Mouse (Mus musculus) erythroblast, embryonic 14.5 days (primary cell): ENCODE results near the gene Nmur1. TPM values are rescaled to one million over a fixed set of nuclear protein-coding genes. Genes with fewer than 3 reads are reported as not detected.

Experiments used
- H3K27me3 ChIP-seq: 2 replicates; pipeline ENCODE4 v1.6.1; 2012; ENCODE audit warnings: inconsistent platforms; ENCODE audit not compliant: control insufficient read depth
- H3K36me3 ChIP-seq: 2 replicates; pipeline ENCODE4 v1.6.1; 2012; ENCODE audit warnings: mild to moderate bottlenecking, inconsistent platforms; ENCODE audit not compliant: control insufficient read depth
- H3K4me1 ChIP-seq: 2 replicates; pipeline ENCODE4 v1.6.1; 2012; ENCODE audit warnings: inconsistent platforms; ENCODE audit not compliant: control insufficient read depth
- H3K4me3 ChIP-seq: replicated peaks from 2 replicates; pipeline ENCODE3; 2012; ENCODE audit warnings: moderate library complexity, mild to moderate bottlenecking, inconsistent platforms
- H3K9me3 ChIP-seq: 2 replicates; pipeline ENCODE4 v1.6.1; 2012; ENCODE audit warnings: low read length, inconsistent platforms, mixed read lengths; ENCODE audit not compliant: control insufficient read depth
- GATA1 ChIP-seq: IDR thresholded peaks from 2 replicates; pipeline ENCODE4 v1.6.1; 2012; ENCODE audit warnings: low read length, inconsistent platforms, mixed read lengths
- TAL1 ChIP-seq: IDR thresholded peaks from 3 replicates; pipeline ENCODE4 v1.6.1; 2012; ENCODE audit warnings: low read length, inconsistent platforms, mixed read lengths
- polyA plus RNA-seq: library from polyadenylated mRNA; stranded (reverse); fragments of >175 nt; gene quantifications from 2 replicates; pipeline ENCODE4 v1.2.3, GENCODE M21; 2012

Nmur1 gene
- polyA plus RNA-seq, 1 experiment: not detected

GRCm38 (mm10) chr1:86435302-86435821 lies 9.3 kb upstream of the Nmur1 start:
- Histone ChIP-seq H3K36me3 (no peaks in the 10 kb centered on the region), H3K9me3 (no peaks in the 10 kb centered on the region), H3K27me3 (no peaks in the 10 kb centered on the region), H3K4me3 (peak overlapping the region; percentile 74), H3K4me1 (peaks cover 78% of the 10 kb centered on the region)
- TF ChIP-seq TAL1: no peak
- no peak for TF ChIP-seq GATA1

DNA sequence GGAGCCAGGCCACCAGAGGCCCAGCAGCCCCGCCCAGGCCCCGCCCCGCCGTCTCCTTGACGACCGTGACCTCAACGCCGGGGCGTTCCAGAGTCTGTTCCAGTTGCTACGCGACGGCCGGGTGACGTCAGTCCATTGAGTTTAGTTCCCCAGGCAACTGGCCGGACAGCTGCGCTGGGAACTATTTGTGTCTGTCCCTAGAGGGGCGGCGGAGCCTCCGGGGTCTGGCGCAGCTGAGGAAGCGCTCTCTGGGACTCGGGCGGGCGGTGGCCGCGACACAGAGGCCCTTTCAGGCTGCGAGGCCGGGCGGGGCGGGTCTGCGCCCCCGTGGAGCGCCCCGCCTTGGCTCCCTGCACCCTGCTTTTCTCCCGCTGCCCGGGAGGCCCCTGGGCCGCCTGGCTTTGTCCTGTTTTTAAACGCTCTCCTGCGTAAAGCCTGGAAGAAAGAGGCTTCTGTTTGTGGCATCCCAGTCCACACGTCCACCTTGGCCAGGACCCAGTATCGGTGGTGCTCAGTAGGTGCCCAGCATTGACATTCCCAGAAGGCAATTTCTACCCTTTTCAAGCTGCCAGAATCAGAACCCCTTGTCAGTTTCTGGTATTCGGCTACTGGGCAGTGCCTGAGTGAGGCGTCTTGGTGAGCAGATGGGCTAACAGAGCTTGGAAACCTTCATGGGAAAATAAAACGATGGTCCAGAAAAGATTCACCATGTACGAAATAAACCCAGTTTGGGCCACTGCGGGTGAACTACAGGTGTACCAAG lies 8.6 kb upstream of the Nmur1 start:
- Histone ChIP-seq H3K36me3 (no peaks in the 10 kb centered on the region), H3K9me3 (no peaks in the 10 kb centered on the region), H3K27me3 (no peaks in the 10 kb centered on the region), H3K4me1 (peaks cover 73% of the 10 kb centered on the region), H3K4me3 (peak overlapping the region; percentile 74)
- TF ChIP-seq TAL1 (no peak), GATA1 (no peak)

DNA sequence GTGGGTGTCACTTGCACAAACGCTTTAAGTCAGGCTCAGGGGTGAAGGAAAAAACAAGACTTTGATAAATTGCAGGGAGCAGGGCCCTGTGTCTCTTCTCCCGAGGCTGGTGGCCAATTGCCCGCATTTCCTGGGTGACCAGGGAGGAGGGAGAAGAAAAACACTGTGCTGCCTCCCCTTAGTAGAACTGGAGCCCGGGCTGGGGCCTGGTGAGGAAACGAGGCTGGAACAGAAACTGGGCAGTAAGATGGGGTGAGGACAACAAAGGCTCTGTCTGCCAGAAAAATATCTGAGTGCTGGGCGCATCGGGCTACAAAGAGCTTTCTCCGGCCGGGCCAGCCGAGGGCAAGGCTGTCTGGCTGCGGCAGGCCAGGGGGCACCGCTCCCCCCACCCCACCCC lies 8.0 kb upstream of the Nmur1 start:
- Histone ChIP-seq H3K27me3 (no peaks in the 10 kb centered on the region), H3K36me3 (no peaks in the 10 kb centered on the region), H3K9me3 (no peaks in the 10 kb centered on the region), H3K4me3 (peak overlapping the region; percentile 74), H3K4me1 (peaks cover 66% of the 10 kb centered on the region)
- no peak for TF ChIP-seq TAL1

DNA sequence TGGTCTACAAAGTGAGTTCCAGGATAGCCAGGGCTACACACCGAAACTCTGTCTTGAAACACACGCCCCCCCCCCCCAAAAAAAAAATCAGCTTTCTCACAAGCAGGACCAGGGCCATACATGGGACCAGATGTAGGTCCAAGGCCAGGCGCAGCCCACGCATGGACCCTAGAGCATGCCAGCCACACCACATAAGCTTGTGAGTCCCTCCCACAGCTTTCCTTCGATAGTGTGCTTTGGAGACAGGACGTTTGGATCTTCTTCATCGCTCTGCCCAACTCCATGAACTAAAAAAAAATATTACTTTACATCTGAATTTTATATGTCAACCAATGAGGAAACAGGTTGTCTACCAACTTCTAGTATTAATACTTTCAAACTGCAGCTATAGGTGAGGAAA lies 7.3 kb upstream of the Nmur1 start:
- Histone ChIP-seq H3K27me3 (no peaks in the 10 kb centered on the region), H3K36me3 (no peaks in the 10 kb centered on the region), H3K9me3 (no peaks in the 10 kb centered on the region), H3K4me1 (peaks cover 61% of the 10 kb centered on the region), H3K4me3 (no peak overlapping the region)
- TF ChIP-seq TAL1 (no peak), GATA1 (no peak)

GRCm38 (mm10) chr1:86432778-86433177 lies 6.8 kb upstream of the Nmur1 start:
- Histone ChIP-seq H3K9me3 (no peaks in the 10 kb centered on the region), H3K4me3 (no peak overlapping the region), H3K36me3 (no peaks in the 10 kb centered on the region), H3K27me3 (no peaks in the 10 kb centered on the region), H3K4me1 (peaks cover 55% of the 10 kb centered on the region)
- TF ChIP-seq GATA1 (no peak), TAL1 (no peak)

GRCm38 (mm10) chr1:86430056-86430455 lies 4.0 kb upstream of the Nmur1 start:
- Histone ChIP-seq H3K4me1 (peaks cover 29% of the 10 kb centered on the region), H3K27me3 (no peaks in the 10 kb centered on the region), H3K36me3 (no peaks in the 10 kb centered on the region), H3K9me3 (no peaks in the 10 kb centered on the region), H3K4me3 (no peak overlapping the region)
- TF ChIP-seq GATA1 (no peak), TAL1 (no peak)

DNA sequence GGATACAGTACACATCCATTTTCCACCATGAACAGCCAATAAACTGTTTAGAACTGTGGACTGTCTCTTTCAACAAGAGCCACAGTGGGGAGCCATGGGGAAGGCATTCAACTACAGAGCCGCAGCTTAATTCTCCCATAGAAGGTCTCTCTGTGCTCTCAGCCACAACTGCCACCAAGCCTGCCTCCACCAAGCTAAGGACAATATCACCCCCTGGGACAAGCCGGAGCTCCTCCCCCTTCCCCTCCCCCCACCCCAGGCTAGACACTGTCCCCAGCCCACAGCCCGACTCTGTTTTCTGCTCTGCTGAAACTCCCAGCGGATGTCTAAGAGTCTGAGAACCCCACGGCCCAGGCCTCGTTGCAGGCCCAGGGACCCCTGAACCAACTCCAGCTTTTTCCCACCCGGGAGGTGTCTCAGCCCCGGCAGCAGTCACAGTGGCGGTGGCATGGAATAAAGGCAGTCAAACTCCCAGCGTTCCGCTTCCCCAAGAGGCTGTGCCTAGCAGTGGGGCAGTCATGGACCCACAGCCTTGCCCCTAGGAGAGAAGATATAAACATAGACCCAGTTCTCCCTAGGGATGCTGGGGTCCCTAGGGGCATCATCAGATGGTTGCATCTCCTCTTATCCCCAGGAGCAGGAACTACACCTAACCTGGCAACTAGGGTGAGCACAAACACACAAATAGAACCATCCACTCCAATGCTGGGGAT lies 1.0 kb downstream of the Nmur1 start:
- Histone ChIP-seq H3K27me3 (no peaks in the 10 kb centered on the region), H3K36me3 (no peaks in the 10 kb centered on the region), H3K9me3 (no peaks in the 10 kb centered on the region), H3K4me1 (no peaks in the 10 kb centered on the region; the same call in 1 of the 2 replicates), H3K4me3 (no peak overlapping the region)
- TF ChIP-seq TAL1 (no peak), GATA1 (no peak)

GRCm38 (mm10) chr1:86424336-86424735 lies 1.7 kb downstream of the Nmur1 start:
- Histone ChIP-seq H3K9me3 (no peaks in the 10 kb centered on the region), H3K27me3 (no peaks in the 10 kb centered on the region), H3K4me1 (no peaks in the 10 kb centered on the region), H3K36me3 (no peaks in the 10 kb centered on the region), H3K4me3 (no peak overlapping the region)
- TF ChIP-seq GATA1 (no peak), TAL1 (no peak)

GRCm38 (mm10) chr1:86423879-86424278 lies 2.1 kb downstream of the Nmur1 start:
- Histone ChIP-seq H3K27me3 (no peaks in the 10 kb centered on the region), H3K36me3 (no peaks in the 10 kb centered on the region)
- TF ChIP-seq GATA1: no peak
- TF ChIP-seq TAL1: no peak

More at GRCm38 (mm10) chr1:86423879-86424278, 2.1 kb downstream of the Nmur1 start:
- no peaks in the 10 kb centered on the region for H3K4me1 ChIP-seq
- H3K4me3 ChIP-seq: no peak overlapping the region
- no peaks in the 10 kb centered on the region for H3K9me3 ChIP-seq
